Mouse (Mus musculus) liver, adult 2 months (tissue): ENCODE results near the gene Ooep. TPM values are rescaled to one million over a fixed set of nuclear protein-coding genes. Genes with fewer than 3 reads are reported as not detected.
A peak's percentile ranks its signal among the peaks of the same experiment; 100 is the strongest.

ENCODE experiments used
- DNase-seq: peaks from one replicate; pipeline ENCODE4 v3.0.0-alpha.2; 2011; ENCODE audit warnings: low read depth, low spot score; ENCODE audit errors: extremely low read depth
- H3K27ac ChIP-seq: fragments of 200-500 bp; replicated peaks from 2 replicates; pipeline ENCODE4 v1.5.1; 2012; ENCODE audit warnings: low read depth, mild to moderate bottlenecking, control low read depth, inconsistent platforms, low read length; ENCODE audit not compliant: insufficient read depth
- H3K27me3 ChIP-seq: fragments of 200-500 bp; 2 replicates; pipeline ENCODE4 v1.6.1; 2012; ENCODE audit warnings: mild to moderate bottlenecking, moderate library complexity, low read length, inconsistent platforms; ENCODE audit not compliant: control insufficient read depth, insufficient read depth
- H3K36me3 ChIP-seq: fragments of 200-500 bp; 2 replicates; pipeline ENCODE4 v1.6.1; 2012; ENCODE audit warnings: low read length, inconsistent platforms; ENCODE audit not compliant: control insufficient read depth, insufficient read depth
- H3K4me1 ChIP-seq: fragments of 200-500 bp; 2 replicates; pipeline ENCODE4 v1.6.1; 2011; ENCODE audit warnings: low read length; ENCODE audit not compliant: control insufficient read depth, insufficient read depth
- H3K4me3 ChIP-seq: fragments of 200-500 bp; 2 replicates; pipeline ENCODE4 v1.5.1; 2011; ENCODE audit warnings: low read depth, mild to moderate bottlenecking, control low read depth, low read length, moderate library complexity; ENCODE audit not compliant: insufficient read depth
- H3K79me2 ChIP-seq: fragments of 200-500 bp; 2 replicates; pipeline ENCODE4 v1.6.1; 2012; ENCODE audit warnings: inconsistent platforms, mild to moderate bottlenecking, low read length, moderate library complexity; ENCODE audit not compliant: control insufficient read depth, insufficient read depth
- H3K9ac ChIP-seq: fragments of 200-500 bp; 2 replicates; pipeline ENCODE4 v1.6.1; 2012; ENCODE audit warnings: low read depth, mild to moderate bottlenecking, control low read depth, inconsistent platforms, low read length
- CTCF ChIP-seq: fragments of 200-500 bp; IDR thresholded peaks from 2 replicates; pipeline ENCODE4 v1.5.1; 2011; ENCODE audit warnings: low read depth, low read length, control low read depth
- POLR2A ChIP-seq: fragments of 200-500 bp; IDR thresholded peaks from 2 replicates; pipeline ENCODE4 v1.6.1; 2011; ENCODE audit warnings: low read length, control low read depth; ENCODE audit not compliant: insufficient read depth; ENCODE audit errors: extremely low read depth
- WGBS: fragments of 180-500 bp; shearing (Covaris S2); methylation state at CpG from one replicate; pipeline ENCODE4 v1.1.7; 2018; 5-methylcytosine and 5-hydroxymethylcytosine counted together
- polyA plus RNA-seq: library from polyadenylated mRNA; depleted of rRNA; stranded (reverse); fragments of >200 nt; gene quantifications from 2 replicates; pipeline ENCODE4 v1.2.3, GENCODE M21; 2012
- total RNA-seq: library from RNA; depleted of rRNA; stranded (reverse); fragments of >200 nt; gene quantifications from 2 replicates; pipeline ENCODE4 v1.2.3, GENCODE M21; 2014

Gene Ooep
- total and polyA plus RNA-seq, 2 experiments, result not detected

GRCm38 (mm10) chr9:78385893-78386292 lies 7.4 kb upstream of the Ooep start:
- peak; percentile 40 for DNase-seq

DNA sequence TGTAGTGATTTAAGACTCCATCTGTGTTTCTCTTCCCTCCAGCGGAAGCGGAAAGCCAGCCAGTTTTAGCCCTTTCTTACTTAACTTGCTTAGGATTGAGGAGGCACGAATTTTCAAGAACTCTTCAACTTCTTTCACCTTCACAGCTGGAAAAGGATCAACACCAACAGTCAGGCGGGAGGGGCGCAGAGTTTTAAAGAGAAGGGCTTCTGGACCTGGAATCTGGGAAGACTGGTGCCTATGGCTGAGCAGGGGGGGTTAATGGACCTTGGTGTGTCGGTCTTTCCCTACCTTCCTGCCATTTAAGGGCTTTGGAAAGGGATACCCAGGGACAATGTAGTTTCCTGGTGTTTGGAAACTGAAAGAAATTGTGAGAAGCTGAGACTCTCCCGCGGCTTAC lies 979 bp downstream of the Ooep start:
- WGBS, result 59% methylated on average over 8 of the region's 8 CpGs
- Histone ChIP-seq H3K27me3 (no peaks in the 10 kb centered on the region), H3K27ac (no peak overlapping the region), H3K79me2 (no peaks in the 10 kb centered on the region), H3K4me1 (no peaks in the 10 kb centered on the region), H3K9ac (no peak overlapping the region), H3K4me3 (no peak overlapping the region), H3K36me3 (no peaks in the 10 kb centered on the region)
- DNase-seq, result no peak
- TF ChIP-seq POLR2A, result no peak
- no peak for TF ChIP-seq CTCF

More at GRCm38 (mm10) chr9:78385893-78386292, 7.4 kb upstream of the Ooep start:
- TF ChIP-seq POLR2A (no peak), CTCF (peak; percentile 22; the same call in 1 of the 2 replicates)
- Histone ChIP-seq H3K9ac (no peak overlapping the region), H3K27me3 (no peaks in the 10 kb centered on the region), H3K4me1 (no peaks in the 10 kb centered on the region), H3K36me3 (no peaks in the 10 kb centered on the region), H3K4me3 (no peak overlapping the region), H3K79me2 (no peaks in the 10 kb centered on the region), H3K27ac (no peak overlapping the region)
- WGBS, result 59% methylated on average over 3 of the region's 3 CpGs

GRCm38 (mm10) chr9:78375486-78375885 lies 3.0 kb downstream of the Ooep start:
- no peak overlapping the region for H3K9ac ChIP-seq

GRCm38 (mm10) chr9:78374885-78375389 lies 3.6 kb downstream of the Ooep start:
- DNase-seq, result no peak
- H3K9ac ChIP-seq, result no peak overlapping the region
- no peak for TF ChIP-seq POLR2A
- TF ChIP-seq CTCF, result no peak
- no peak overlapping the region for H3K4me3 ChIP-seq
- H3K27me3 ChIP-seq, result no peaks in the 10 kb centered on the region
- H3K4me1 ChIP-seq, result no peaks in the 10 kb centered on the region
- no peaks in the 10 kb centered on the region for H3K79me2 ChIP-seq
- H3K36me3 ChIP-seq, result no peaks in the 10 kb centered on the region
- WGBS, result 85% methylated on average over 1 of the region's 1 CpGs
- H3K27ac ChIP-seq, result no peak overlapping the region

More at GRCm38 (mm10) chr9:78375486-78375885, 3.0 kb downstream of the Ooep start:
- no peak for TF ChIP-seq POLR2A
- TF ChIP-seq CTCF, result no peak
- Histone ChIP-seq H3K27me3 (no peaks in the 10 kb centered on the region), H3K36me3 (no peaks in the 10 kb centered on the region), H3K4me3 (no peak overlapping the region), H3K27ac (no peak overlapping the region), H3K4me1 (no peaks in the 10 kb centered on the region), H3K79me2 (no peaks in the 10 kb centered on the region)
- no peak for DNase-seq
- 85% methylated on average over 4 of the region's 4 CpGs for WGBS

- Histone ChIP-seq H3K79me2 (no peaks in the 10 kb centered on the region), H3K36me3 (no peaks in the 10 kb centered on the region), H3K9ac (no peak overlapping the region), H3K4me1 (no peaks in the 10 kb centered on the region), H3K27ac (no peak overlapping the region), H3K4me3 (no peak overlapping the region), H3K27me3 (no peaks in the 10 kb centered on the region)
- no peak for DNase-seq
- no peak for TF ChIP-seq POLR2A
- TF ChIP-seq CTCF, result no peak
- 67% methylated on average over 5 of the region's 5 CpGs for WGBS
Observed at GRCm38 (mm10) chr9:78374397-78374796, 4.1 kb downstream of the Ooep start.

DNA sequence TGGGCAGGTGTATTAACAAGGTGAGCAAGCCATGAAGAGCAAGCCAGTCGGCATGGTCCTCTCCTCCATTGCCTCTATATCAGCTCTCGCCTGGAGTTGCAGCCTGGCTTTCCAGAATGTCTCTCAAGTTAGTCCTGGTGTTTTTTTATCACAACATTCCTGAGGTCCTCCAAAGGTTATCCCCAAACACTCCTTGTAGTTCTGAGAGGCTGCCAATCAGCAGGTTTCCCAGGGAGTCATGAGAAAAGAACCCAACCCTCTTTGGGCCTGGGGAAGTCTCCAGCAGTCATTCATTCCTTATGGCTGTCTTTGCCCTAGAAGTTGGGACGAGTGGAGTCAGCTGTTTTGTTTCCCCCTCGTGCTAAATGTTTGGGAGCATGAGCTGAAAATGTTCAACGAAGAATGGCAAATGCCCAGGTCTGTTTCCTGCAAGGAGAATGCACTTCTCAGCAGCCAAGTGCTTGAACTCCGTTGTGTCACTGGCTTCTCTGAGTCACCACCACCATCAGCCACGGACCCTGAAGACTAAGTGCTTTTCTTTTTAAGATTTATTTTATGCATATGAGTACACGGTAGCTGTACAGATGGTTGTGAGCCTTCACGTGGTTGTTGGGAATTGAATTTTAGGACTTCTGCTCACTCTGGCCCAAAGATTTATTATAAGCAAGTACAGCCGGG lies 5.6 kb downstream of the Ooep start:
- H3K36me3 ChIP-seq, result no peaks in the 10 kb centered on the region
- TF ChIP-seq CTCF (no peak), POLR2A (no peak)
- DNase-seq, result no peak
- no peak overlapping the region for H3K27ac ChIP-seq
- H3K4me1 ChIP-seq, result no peaks in the 10 kb centered on the region
- H3K27me3 ChIP-seq, result no peaks in the 10 kb centered on the region
- no peak overlapping the region for H3K9ac ChIP-seq
- 83% methylated on average over 10 of the region's 10 CpGs for WGBS
- H3K4me3 ChIP-seq, result no peak overlapping the region
- no peaks in the 10 kb centered on the region for H3K79me2 ChIP-seq
